Mouse (Mus musculus) B cell, adult (primary cell): ENCODE results near the gene Mei1. TPM values are rescaled to one million over a fixed set of nuclear protein-coding genes. Genes with fewer than 3 reads are reported as not detected.

Source experiments
- total RNA-seq: library from RNA; stranded (reverse); gene quantifications from 4 replicates; pipeline ENCODE4 v1.2.4, GENCODE M21; 2023; ENCODE audit not compliant: inconsistent age

Gene Mei1
- not detected in 4 replicates for total RNA-seq

GRCm38 (mm10) chr15:82069898-82070297 is at the start of gene Mei1:
Gene Mei1, plus strand, starts transcription at chr15:82069996.

GRCm38 (mm10) chr15:82033762-82034161 is 36.0 kb upstream of the Mei1 start, which contains the start of gene Desi1:
Gene Desi1, minus strand, starts transcription at chr15:82033862.

GRCm38 (mm10) chr15:82047080-82047883 is 22.5 kb upstream of the Mei1 start, which contains the start of gene Snu13:
Gene Snu13, minus strand, starts transcription at chr15:82047598.

GRCm38 (mm10) chr15:82058719-82059201 is 11.0 kb upstream of the Mei1 start, which contains the start of gene 4930407I10Rik:
Gene 4930407I10Rik, plus strand, starts transcription at chr15:82059151.

GRCm38 (mm10) chr15:82127426-82128374 is 57.9 kb downstream of the Mei1 start, which contains the start of gene Ccdc134:
Gene Ccdc134, plus strand, starts transcription at chr15:82127922.

GRCm38 (mm10) chr15:82146770-82147610 is 77.2 kb downstream of the Mei1 start, which contains the start of gene Srebf2:
Gene Srebf2, plus strand, starts transcription at chr15:82147181.

Other genes with a start within 250 kb of the Mei1 start
- 115 to 133 TPM (median 123 TPM) in 4 replicates for gene Tob2, start 211.2 kb upstream of the Mei1 start, total RNA-seq
- 60.1 to 67.5 TPM (median 62.8 TPM) in 4 replicates for gene Phf5a, start 198.1 kb upstream of the Mei1 start, total RNA-seq
- gene Aco2, start 197.7 kb upstream of the Mei1 start, total RNA-seq = 141 to 151 TPM (median 145 TPM) in 4 replicates
- gene Polr3h, start 143.8 kb upstream of the Mei1 start, total RNA-seq = 15.0 to 23.3 TPM (median 17.1 TPM) in 4 replicates
- gene Csdc2, start 133.2 kb upstream of the Mei1 start, total RNA-seq = 0.29 to 0.81 TPM (median 0.42 TPM) in 3 of 4 replicates, not detected in the other
- 18.0 to 24.3 TPM (median 21.2 TPM) in 4 replicates for gene Pmm1, start 109.1 kb upstream of the Mei1 start, total RNA-seq
- not detected in 4 replicates for gene 1700029P11Rik, start 89.5 kb upstream of the Mei1 start, total RNA-seq
- 32.1 to 42.1 TPM (median 33.8 TPM) in 4 replicates for gene Xrcc6, start 82.2 kb upstream of the Mei1 start, total RNA-seq
- gene Desi1, start 36.1 kb upstream of the Mei1 start, total RNA-seq = 26.4 to 39.9 TPM (median 27.9 TPM) in 4 replicates
- gene Snu13, start 22.4 kb upstream of the Mei1 start, total RNA-seq = 96.9 to 103 TPM (median 102 TPM) in 4 replicates
- gene 4930407I10Rik, start 10.8 kb upstream of the Mei1 start, total RNA-seq = not detected in 4 replicates
- gene Ccdc134, start 57.9 kb downstream of the Mei1 start, total RNA-seq = 58.6 to 67.5 TPM (median 62.7 TPM) in 4 replicates
- 202 to 229 TPM (median 225 TPM) in 4 replicates for gene Srebf2, start 77.2 kb downstream of the Mei1 start, total RNA-seq
- gene Shisa8, start 142.8 kb downstream of the Mei1 start, total RNA-seq = 5.5 to 8.9 TPM (median 6.7 TPM) in 4 replicates
- gene Tnfrsf13c, start 154.4 kb downstream of the Mei1 start, total RNA-seq = 309 to 334 TPM (median 329 TPM) in 4 replicates
- 0.77 to 4.2 TPM (median 1.6 TPM) in 4 replicates for gene Cenpm, start 174.8 kb downstream of the Mei1 start, total RNA-seq
- gene 1500009C09Rik, start 182.4 kb downstream of the Mei1 start, total RNA-seq = 0.32 TPM in 1 of 4 replicates, not detected in the others
- 0.48 TPM in 1 of 4 replicates, not detected in the others for gene Sept3, start 204.9 kb downstream of the Mei1 start, total RNA-seq
- gene Wbp2nl, start 229.0 kb downstream of the Mei1 start, total RNA-seq = not detected in 4 replicates